Mouse (Mus musculus) granulocyte monocyte progenitor cell, adult 5-6 weeks (primary cell): ENCODE data around the gene Tmem219. TPM values are rescaled to one million over a fixed set of nuclear protein-coding genes. Genes with fewer than 3 reads are reported as not detected.
A peak's percentile ranks its signal among the peaks of the same experiment; 100 is the strongest.

Source experiments
- ATAC-seq: replicated peaks from 2 replicates; pipeline ENCODE4 v1.8.0; 2016; ENCODE audit warnings: mild to moderate bottlenecking, moderate TSS enrichment, inconsistent platforms; ENCODE audit not compliant: poor library complexity, severe bottlenecking
- total RNA-seq, 2 experiments: library from RNA; stranded (forward) in 1 of 2; stranded (reverse) in 1 of 2; fragments of 200-712, 200-1000 nt in 1 of 2; fragments of >200 nt in 1 of 2; fragmentation: Nextera tagmentation in 1 of 2; gene quantifications; 2 replicates each; pipeline ENCODE4 v1.2.3; 2014 to 2017

Tmem219 gene
- total RNA-seq (2014; fragmentation: Nextera tagmentation) (27.9 and 31.9 TPM in 2 replicates), total RNA-seq (2017) (20.0 and 26.5 TPM in 2 replicates)

DNA sequence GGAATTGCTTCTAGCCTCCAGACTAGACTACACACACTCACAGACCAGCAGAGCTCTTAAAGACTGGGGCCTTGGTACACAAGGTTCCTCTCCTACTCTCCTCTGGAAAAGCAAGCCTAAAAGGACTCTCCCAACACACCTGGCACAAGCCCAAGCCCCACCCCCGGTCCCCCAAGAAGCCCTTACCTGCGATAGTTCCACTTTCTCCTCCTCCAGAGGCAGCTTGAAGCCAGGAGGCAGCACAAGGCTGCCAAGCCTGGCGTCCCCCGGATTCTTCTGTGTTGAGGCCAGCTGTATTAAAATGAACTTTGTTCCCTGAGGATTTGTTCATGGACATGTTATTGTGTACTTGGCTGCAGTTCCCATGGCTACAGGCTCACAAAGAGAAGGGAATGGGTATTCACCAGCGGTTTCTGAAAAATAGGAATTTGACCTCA, at the start of gene Tmem219:
Gene Tmem219 (minus strand): TSS at position 294 of the 437 bp plus-strand sequence.
- no peak for ATAC-seq

DNA sequence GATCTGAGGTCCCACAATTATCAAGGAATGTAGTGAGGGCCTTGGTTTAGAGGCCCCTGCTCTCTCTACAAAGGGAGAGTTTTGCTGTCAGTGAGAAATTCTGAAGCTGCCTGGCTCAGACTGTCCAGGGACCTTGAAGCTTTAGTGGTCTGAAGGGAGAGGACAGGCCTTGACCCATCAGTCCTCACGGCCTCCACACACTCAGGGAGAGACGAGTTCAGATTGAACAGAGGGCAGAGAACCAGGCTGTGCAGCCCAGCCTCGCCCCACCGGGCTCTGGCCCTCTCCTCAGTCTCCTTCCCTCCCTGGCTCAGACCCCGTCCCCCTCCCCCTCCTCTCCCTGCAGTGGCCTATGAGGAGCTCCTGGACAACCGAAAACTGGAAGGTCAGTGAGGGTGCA, 44.6 kb upstream of the Tmem219 start:
- no peak for ATAC-seq

DNA sequence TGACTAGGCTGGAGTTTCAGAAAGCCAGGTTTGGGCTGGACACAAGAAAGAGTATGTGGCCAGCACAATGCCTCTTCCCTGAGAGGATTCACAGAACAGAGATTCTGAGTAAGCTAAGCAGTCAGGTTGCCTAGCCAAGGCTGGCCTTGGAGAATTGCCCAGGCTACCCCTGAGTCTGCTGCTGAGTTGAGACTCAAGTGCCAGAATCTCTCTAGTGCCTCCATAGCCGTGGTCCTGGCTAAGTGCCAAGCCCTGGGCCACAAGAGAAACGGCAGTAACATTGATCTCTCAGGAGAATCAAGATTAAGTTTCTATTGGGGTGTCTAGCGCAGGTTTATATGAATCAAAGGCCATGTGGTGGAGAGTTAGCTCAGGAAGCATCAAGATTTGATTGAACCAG, 42.9 kb upstream of the Tmem219 start:
- ATAC-seq: no peak

DNA sequence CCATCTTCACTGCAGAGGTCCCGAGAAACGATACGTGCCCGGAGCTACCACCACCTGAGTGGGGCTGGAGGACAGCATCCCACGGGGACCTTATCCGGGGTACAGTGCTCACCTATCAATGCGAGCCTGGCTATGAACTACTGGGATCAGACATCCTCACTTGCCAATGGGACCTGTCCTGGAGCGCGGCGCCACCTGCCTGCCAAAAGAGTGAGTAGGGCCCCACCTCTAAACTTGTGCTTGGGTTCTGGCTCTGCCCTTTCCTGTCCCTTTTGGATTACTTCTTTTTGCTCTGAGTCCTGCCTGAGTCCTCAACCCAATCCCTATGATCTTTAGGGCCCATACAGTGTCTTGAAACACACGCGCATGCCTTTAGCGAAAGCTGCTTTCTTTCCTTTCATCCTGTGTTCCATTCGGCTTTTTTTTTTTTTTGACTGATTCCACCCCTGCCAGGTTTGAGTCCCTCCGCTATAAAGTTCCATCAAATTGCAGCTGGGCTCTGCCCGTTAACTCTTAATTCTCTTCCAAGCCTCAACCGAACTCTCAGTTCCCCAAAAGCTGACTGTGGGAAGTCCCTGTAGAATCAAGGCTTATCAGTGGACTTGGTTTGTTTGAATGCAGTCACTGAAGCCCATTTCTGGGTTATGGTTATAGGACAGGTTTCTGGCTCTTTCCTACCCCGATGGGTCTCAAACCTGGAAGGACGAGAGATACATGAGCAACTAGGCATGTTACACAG, 41.0 kb upstream of the Tmem219 start:
- ATAC-seq: peak; percentile 51

DNA sequence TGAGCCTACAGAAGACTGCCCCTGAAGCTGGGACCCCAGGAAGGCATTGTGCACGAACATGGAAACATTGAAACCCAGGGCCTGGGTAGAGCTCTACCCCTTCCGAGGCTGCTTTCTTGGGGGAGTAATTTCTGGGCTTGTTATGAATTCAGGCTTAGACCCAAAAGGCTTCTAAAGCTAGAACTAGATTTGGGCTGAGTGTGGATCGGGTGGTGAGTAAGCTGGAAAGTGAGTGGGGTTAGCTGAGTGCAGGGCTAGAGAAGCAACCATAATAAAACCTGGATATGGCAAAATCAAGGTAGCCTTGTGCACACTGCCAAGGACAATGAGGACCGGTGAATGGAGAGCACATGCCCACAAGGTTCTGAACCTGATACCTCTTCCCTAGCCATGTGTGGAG, 39.2 kb upstream of the Tmem219 start:
- ATAC-seq: no peak

DNA sequence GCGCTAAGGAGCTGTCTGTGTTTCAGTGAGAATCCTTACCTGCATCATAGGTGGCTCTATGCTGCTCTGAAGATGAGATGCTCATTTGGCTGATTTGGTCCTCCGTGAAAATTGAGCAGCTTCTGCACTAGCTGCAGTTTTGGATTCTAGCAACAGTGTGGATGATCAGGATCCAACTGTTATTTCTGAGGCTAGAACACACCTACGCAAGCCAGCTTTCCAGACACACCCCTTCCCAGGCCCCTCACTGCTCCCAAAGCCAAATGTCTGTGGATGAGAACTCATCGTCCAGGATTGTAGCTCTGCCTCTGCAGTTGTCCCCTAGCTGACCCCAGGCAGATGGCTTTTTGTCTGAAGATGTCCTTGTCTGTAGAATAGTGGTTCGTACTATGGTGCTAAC, 38.4 kb upstream of the Tmem219 start:
- no peak for ATAC-seq

DNA sequence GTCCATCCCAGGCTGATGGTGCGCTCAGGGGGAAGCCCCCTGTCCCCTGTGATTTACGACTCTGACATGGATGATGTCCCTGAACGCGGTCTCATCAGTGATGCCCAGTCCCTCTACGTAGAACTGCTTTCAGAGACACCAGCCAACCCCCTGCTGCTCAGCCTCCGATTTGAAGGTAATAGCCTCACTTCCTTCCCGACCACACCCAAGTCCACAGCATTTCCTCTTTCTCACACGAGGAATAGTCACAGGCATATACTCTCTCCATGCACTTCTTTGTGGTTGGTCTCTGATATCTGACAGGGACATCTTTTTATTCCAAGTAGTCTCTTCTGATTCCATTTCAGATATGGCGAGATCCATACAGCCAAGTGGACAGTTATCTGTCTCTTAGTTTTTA, 37.1 kb upstream of the Tmem219 start:
- ATAC-seq: peak; percentile 52

DNA sequence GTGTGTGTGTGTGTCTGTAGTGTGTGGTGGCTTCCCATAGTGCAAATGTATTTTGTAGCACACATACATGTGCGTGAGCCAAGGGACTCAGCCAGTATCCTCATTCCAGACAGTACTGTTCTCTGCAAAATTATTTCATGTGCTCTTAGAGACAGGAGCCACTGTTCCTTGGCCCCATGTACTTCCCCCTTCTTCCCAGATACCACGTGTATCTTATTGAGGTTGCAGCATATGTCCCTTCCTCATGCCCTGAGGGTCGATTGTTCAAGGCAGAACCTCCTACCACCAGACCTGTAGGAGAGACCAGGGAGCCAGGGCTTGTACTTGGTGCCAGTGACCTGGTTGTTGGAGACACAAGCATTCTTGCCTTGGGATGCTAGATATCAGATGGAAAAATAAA, 32.4 kb upstream of the Tmem219 start:
- ATAC-seq: peak; percentile 66

DNA sequence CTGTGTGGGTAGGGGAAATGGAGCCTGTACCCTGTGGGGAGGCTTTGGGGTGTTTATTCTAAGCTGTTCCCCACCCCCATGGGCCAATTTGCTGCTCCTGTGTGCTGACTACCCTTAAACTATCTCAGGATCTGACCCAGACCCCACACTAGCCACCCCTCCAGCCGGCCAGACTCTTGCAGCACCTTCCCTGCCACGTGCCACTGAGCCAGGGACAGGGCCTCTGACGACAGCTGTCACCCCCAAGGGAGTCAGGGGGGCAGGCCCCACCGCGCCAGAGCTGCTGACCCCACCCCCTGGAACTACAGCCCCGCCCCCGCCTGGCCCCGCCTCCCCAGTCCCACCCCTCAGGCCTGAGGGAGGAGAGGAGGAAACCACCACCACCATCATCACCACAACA, 29.9 kb upstream of the Tmem219 start:
- ATAC-seq: 0 out of 2 replicates have a peak, but pooled peaks have one; percentile 8

DNA sequence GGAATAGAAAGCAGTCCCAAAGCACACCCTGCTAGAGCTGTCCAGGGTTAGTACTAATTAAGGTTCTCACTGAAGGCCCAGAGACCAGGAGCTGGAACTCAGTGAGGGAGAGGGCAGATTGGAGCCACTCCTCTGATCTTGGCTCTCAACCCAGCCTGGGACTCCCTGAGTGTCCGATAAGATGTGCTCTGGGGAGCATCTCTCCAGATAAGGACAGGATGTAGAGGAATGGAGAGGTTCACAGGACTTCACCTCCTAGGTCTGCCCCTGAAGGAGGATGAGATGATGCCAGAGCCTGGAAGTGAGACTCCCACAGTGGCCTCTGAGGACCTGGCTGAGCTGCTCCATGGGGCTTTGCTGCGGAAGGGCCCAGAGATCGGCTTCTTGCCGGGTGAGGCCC, 29.0 kb upstream of the Tmem219 start:
- ATAC-seq: no peak

DNA sequence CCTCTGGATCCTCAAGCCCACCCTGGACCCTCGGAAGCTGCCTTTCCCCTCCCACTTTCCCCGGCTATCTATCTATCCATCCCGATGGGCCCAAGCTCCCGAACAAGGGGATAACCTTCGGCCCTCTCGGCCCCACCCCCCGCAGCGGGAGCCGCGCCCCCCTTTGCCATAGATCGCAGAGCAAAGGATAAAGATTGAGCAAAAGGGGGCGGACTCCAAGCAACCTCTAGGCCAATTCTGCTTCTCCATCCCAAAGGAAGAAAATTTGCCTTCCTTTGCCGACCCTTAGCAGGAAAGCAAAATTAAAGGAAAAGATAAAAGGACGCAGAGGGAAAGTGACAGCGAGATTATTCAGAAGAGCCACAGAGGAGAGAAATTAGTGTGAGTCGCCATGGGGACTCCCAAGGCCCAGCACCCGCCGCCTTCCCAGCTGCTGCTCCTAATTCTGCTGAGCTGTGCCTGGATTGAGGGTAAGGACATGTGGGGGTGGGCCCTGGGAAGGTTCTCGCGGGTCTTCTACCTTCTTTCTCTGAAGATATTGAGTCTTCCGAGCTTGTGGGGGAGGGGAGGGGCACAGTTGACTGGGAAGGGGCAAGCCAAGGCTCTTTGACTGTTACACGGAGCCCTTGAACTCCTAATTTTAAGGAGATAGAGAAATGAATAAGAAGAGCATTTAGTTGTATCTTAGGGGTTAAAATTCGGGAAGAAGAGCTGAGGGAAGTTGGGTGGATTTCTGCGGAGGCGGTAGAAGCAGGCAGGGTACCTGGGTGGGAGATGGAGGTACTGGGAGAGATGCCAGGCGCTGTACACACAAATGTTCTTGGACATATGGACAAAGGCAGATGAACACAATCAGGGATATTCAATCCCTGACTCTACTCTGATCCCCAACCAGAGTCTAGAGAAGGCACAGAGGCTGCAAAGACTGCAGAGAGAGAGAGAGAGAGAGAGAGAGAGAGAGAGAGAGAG, 28.2 kb upstream of the Tmem219 start:
- no peak for ATAC-seq

DNA sequence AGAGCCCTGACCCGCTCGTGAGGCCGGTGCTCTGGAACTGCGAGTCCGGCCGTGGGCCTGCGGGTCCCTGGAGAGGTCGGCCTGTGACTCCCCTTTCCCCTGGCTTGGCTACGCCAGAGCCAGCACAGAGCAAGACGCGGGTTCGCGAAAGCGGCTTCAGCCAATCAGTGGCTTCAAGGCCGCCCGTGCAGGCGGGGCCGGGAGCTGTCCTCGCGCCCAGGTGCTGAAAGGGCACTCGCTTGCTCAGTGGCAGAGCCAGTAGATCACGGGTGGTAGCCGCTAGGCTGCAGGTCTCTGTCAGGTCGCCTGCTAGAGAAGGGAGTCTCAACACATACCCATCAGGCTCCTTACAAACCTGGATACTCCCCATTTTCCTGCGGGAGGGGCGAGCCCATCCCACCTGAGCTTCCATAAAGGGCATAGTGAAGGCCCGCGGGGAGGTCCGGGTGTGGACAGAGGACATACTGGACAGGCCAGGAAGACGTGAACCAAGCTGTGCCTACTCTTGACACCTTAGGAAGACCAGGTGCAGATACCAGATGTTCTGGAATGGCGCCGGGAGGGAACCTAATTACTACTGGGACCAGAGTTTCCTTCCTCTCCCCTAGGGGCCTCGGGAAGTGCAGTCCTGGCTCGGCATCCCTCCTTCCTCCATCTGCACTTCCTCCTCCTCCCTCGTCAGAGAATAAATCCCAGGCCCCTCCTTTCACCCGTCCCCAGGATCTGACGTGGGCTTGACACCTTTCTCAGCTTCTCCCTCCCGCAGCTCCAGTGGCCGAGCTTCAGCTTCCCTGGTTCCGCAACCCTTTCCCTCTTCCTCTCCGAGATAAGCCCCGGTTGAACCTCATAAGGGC, 27.3 kb upstream of the Tmem219 start, which contains the start of gene Sez6l2:
Gene Sez6l2 (plus strand): TSS at position 771 of the 854 bp plus-strand sequence.
- ATAC-seq: peak; percentile 91

DNA sequence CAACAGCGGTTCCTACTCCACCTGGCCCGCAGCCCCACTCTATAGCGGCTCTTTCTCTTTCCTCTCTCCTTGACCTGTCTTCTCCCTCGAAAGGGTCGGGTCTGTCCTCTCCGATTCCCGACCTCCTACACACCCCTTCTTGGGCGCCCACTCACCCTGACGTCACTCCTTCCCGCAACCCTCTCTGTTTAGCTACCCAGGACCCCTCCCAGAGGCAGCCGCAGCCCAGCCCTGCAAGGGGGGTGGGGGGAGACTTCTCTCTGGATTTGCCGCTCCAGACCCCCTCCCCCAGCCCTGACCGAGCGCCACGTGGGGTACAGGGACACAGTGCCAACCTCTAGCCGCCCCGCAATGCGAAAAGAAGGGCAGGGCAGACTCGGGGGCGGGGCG, 26.7 kb upstream of the Tmem219 start, which contains the start of gene Asphd1:
Gene Asphd1 (minus strand): TSS at position 180 of the 390 bp plus-strand sequence.
- 0 out of 2 replicates have a peak, but pooled peaks have one; percentile 0 for ATAC-seq

DNA sequence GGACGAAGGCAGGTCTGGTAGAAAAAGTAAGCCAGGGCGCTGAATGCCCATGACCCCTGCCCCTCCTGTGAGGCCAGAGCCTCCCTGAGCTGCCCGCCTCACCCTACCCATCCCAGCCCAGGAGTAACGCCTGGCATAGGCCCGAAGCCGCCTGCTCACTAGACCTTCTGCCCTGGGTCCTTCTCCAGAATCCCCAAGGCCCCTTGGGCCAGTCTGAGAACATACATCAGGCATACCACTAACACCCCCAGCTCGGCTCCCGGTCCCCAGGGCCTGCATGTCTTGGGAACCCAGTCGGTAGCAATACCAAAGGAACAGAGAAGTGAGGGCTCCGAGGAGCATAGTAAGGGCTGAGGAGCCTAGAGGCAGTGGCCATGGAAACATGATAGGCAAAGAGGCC, 25.9 kb upstream of the Tmem219 start:
- ATAC-seq: no peak

DNA sequence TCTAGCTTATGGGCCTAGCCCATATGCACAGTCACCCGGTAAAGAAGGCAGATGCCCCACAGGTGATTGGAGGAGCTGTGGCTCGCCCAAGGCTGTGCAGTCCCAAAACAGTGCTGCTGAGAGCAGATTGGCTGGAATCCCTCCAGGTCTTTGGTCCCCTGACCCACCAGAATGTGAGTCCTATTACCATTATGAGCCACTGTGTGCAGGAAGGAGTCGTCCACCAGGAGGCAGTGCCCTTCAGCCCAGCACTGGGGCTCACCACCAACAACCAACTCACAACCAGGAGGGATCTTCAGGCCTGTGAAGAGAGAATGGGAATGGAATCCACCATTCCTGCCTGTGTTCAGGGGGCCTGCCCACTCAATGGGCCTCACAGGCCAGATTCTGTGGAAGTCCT, 23.8 kb upstream of the Tmem219 start:
- no peak for ATAC-seq

DNA sequence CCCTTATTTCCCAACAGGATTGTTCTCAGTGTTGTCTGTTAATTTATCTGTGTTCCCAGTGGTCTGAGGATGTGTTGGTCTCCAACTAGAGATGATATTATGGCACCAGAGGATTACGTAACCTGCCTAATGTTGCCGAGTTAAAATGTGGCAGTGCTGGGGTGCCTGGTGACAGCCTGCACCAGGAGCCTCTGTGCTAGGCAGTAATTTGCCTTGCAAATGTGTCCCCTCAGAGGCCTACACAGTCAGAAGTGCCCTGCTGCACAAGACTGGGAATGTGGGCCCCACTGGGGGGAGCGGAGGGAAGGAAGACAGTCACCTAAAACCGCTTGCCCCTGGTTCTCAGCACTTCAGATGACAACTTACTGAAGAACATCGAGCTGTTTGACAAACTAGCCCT, 19.1 kb upstream of the Tmem219 start:
- no peak for ATAC-seq

DNA sequence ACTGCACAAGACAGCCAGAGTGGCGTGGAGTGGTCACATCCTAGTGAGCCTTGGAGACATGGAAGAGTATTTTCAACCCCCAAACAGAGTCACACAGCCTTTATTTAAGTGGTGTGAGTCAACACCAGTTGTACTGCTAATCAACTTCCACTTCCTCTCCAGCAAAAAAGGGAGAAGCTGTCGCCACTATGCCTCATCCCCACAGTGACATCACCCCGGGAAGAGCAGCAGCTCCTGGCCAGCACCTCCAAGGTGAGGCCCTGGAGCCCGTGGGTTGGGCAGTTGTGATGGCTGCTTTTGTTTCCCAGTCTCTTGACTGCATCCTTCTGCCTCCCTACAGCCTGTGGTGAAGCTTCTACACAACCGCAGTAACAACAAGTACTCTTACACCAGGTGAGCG, 18.5 kb upstream of the Tmem219 start:
- peak; percentile 77 for ATAC-seq

DNA sequence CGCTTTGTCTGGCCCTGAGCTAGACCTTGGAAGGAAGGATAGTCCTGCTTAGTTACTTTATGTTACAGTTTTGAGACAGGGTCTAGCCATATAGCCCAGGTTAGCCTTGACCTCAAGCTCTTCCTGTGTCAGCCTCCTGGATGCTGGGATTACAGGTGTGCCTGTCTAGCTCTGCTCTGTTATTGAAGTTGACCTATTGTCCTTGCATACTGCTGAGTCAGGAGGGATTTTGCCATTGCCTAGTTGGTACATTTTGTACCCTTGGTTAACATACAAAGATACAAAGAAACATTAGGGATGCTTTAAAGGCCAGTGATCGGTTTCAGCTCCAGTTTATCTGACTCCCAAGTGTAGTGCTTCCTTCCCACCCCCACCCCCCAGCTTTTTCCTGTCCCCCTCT, 9.9 kb upstream of the Tmem219 start:
- no peak for ATAC-seq

DNA sequence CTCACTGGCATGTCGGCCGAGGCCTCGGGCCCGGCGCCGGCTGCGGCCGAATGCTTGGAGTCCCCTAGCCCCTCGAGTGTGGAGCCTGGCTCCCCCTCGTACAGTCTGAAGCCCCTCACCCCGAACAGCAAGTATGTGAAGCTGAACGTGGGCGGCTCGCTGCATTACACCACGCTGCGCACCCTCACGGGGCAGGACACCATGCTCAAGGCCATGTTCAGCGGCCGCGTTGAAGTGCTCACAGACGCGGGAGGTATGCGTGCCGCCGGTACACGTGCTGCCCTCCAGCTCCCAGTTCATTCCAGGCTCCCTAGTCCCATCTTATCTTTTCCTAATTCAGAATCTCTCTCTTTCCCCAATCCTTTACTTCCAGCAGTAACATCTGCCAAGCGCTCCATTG, 6.3 kb upstream of the Tmem219 start:
- peak; percentile 10; the same call in 1 of the 2 replicates for ATAC-seq

DNA sequence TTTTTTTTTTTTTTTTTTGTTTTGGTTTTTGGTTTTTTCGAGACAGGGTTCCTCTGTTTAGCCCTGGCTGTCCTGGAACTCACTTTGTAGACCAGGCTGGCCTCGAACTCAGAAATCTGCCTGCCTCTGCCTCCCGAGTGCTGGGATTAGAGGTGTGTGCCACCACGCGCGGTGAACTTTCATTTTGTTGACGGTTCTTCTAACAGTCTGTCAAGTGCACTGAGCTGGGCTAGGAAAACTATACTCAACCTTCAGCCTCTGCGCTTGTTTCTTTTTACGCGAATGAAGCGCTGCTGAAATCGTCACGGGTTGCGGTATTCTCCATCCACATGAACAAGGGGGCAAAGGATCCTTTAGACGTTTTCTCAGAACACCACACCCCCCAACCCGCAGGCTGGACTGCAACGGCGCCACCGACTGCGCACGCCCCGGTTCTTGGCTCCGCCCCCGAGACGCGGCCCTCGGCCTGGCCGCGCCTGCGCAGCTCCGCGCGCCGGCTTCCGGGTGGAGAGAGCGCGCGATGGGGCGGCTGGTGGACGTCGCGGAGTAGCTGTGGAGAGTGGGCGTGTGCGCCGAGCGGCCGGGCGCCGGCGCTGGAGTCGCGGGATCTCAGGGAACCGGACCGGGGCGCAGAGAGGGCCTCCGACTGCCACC, 5.8 kb upstream of the Tmem219 start, which contains the start of gene Kctd13:
Gene Kctd13 (plus strand): TSS at position 496 of the 654 bp plus-strand sequence.
- peak; percentile 92 for ATAC-seq
